Mouse (Mus musculus): ENCODE data around the gene Wnk4. TPM values are rescaled to one million over a fixed set of nuclear protein-coding genes. Genes with fewer than 3 reads are reported as not detected.
"Not testable (repeated sequence)": the region's sequence is repeated elsewhere in the genome, so short reads cannot be mapped to it uniquely, and the experiment has no call there.

Wnk4 gene
- polyA plus RNA-seq, 1 experiment from 2014 or later: 30.5 TPM

- no peak for ATAC-seq (ENCODE audit: low FRiP score, low TSS enrichment)
- H3K27ac ChIP-seq (ENCODE audit: low read length): no peak overlapping the region
- no peaks in the 10 kb centered on the region for H3K9me3 ChIP-seq (ENCODE audit: low read length)
- H3K4me3 ChIP-seq (ENCODE audit: low read length): no peak overlapping the region
- no peaks in the 10 kb centered on the region for H3K27me3 ChIP-seq (ENCODE audit: insufficient read depth, low read length)
- H3K4me1 ChIP-seq (ENCODE audit: insufficient read depth, low read length): peaks cover 6% of the 10 kb centered on the region
- no peak overlapping the region for H3K9ac ChIP-seq (replicated peaks; ENCODE audit: low read length)
- no peak overlapping the region for H3K4me2 ChIP-seq (replicated peaks; ENCODE audit: low read depth, low read length)
- H3K36me3 ChIP-seq (ENCODE audit: insufficient read depth, low read length): no peaks in the 10 kb centered on the region
- WGBS: 51% methylated on average over 3 of the region's 3 CpGs
These were observed 51.8 kb downstream of the Wnk4 start for GRCm38 (mm10) chr11:101312150-101312549.

- no peak for ATAC-seq (ENCODE audit: low FRiP score, low TSS enrichment)
- H3K4me1 ChIP-seq (ENCODE audit: insufficient read depth, low read length): peaks cover 16% of the 10 kb centered on the region
- H3K36me3 ChIP-seq (ENCODE audit: insufficient read depth, low read length): peaks cover 12% of the 10 kb centered on the region
- no peak overlapping the region for H3K4me2 ChIP-seq (replicated peaks; ENCODE audit: low read depth, low read length)
- no peak overlapping the region for H3K4me3 ChIP-seq (ENCODE audit: low read length)
- 97% methylated on average over 1 of the region's 1 CpGs for WGBS
- no peaks in the 10 kb centered on the region for H3K9me3 ChIP-seq (ENCODE audit: low read length)
- no peak overlapping the region for H3K9ac ChIP-seq (replicated peaks; ENCODE audit: low read length)
- H3K27ac ChIP-seq (ENCODE audit: low read length): no peak overlapping the region
- no peaks in the 10 kb centered on the region for H3K27me3 ChIP-seq (ENCODE audit: insufficient read depth, low read length)
These were observed 54.2 kb downstream of the Wnk4 start for GRCm38 (mm10) chr11:101314567-101314966.

- Histone ChIP-seq H3K9me3 (ENCODE audit: low read length) (no peaks in the 10 kb centered on the region), H3K4me3 (ENCODE audit: low read length) (peak overlapping the region; percentile 94), H3K9ac (replicated peaks; ENCODE audit: low read length) (peak overlapping the region; percentile 90), H3K36me3 (ENCODE audit: insufficient read depth, low read length) (peaks cover 18% of the 10 kb centered on the region), H3K27ac (ENCODE audit: low read length) (peak overlapping the region; percentile 78; the same call in 1 of the 2 replicates), H3K27me3 (ENCODE audit: insufficient read depth, low read length) (no peaks in the 10 kb centered on the region), H3K4me2 (replicated peaks; ENCODE audit: low read depth, low read length) (peak overlapping the region; percentile 94), H3K4me1 (ENCODE audit: insufficient read depth, low read length) (peaks cover 16% of the 10 kb centered on the region)
- ATAC-seq (ENCODE audit: low FRiP score, low TSS enrichment): no peak
- 85% methylated on average over 8 of the region's 8 CpGs for WGBS
These were observed 54.8 kb downstream of the Wnk4 start for GRCm38 (mm10) chr11:101315082-101315650.

GRCm38 (mm10) chr11:101315665-101316500 lies 55.5 kb downstream of the Wnk4 start, which contains the start of gene Psme3:
Psme3 (plus strand) TSS chr11:101316213.
- Histone ChIP-seq H3K27ac (ENCODE audit: low read length) (peak within 1 kb of the TSS; percentile 78), H3K4me3 (ENCODE audit: low read length) (peak within 1 kb of the TSS; percentile 94), H3K4me1 (ENCODE audit: insufficient read depth, low read length) (peaks cover 16% of the 10 kb centered on the region), H3K9me3 (ENCODE audit: low read length) (no peaks in the 10 kb centered on the region), H3K27me3 (ENCODE audit: insufficient read depth, low read length) (no peaks in the 10 kb centered on the region), H3K9ac (replicated peaks; ENCODE audit: low read length) (peak within 1 kb of the TSS; percentile 90), H3K36me3 (ENCODE audit: insufficient read depth, low read length) (peaks cover 25% of the 10 kb centered on the region), H3K4me2 (replicated peaks; ENCODE audit: low read depth, low read length) (peak within 1 kb of the TSS; percentile 94)
- WGBS: under 1% methylated on average over 62 of the region's 62 CpGs
- ATAC-seq (ENCODE audit: low FRiP score, low TSS enrichment): peak; percentile 91

- Histone ChIP-seq H3K4me3 (ENCODE audit: low read length) (peak overlapping the region; percentile 94), H3K9ac (replicated peaks; ENCODE audit: low read length) (peak overlapping the region; percentile 90), H3K27me3 (ENCODE audit: insufficient read depth, low read length) (no peaks in the 10 kb centered on the region), H3K4me2 (replicated peaks; ENCODE audit: low read depth, low read length) (peak overlapping the region; percentile 94), H3K4me1 (ENCODE audit: insufficient read depth, low read length) (peaks cover 16% of the 10 kb centered on the region), H3K9me3 (ENCODE audit: low read length) (no peaks in the 10 kb centered on the region), H3K36me3 (ENCODE audit: insufficient read depth, low read length) (peaks cover 31% of the 10 kb centered on the region), H3K27ac (ENCODE audit: low read length) (peak overlapping the region; percentile 78)
- under 1% methylated on average over 17 of the region's 17 CpGs for WGBS
- ATAC-seq (ENCODE audit: low FRiP score, low TSS enrichment): peak; percentile 76
These were observed 56.1 kb downstream of the Wnk4 start for GRCm38 (mm10) chr11:101316501-101316917.

GRCm38 (mm10) chr11:101323609-101324008 lies 63.2 kb downstream of the Wnk4 start:
- no peaks in the 10 kb centered on the region for H3K4me1 ChIP-seq (ENCODE audit: insufficient read depth, low read length)
- WGBS: 15% methylated on average over 4 of the region's 4 CpGs
- no peak overlapping the region for H3K4me2 ChIP-seq (replicated peaks; ENCODE audit: low read depth, low read length)
- H3K4me3 ChIP-seq (ENCODE audit: low read length): no peak overlapping the region
- no peaks in the 10 kb centered on the region for H3K27me3 ChIP-seq (ENCODE audit: insufficient read depth, low read length)
- H3K9me3 ChIP-seq (ENCODE audit: low read length): no peaks in the 10 kb centered on the region
- H3K9ac ChIP-seq (replicated peaks; ENCODE audit: low read length): no peak overlapping the region
- no peak overlapping the region for H3K27ac ChIP-seq (ENCODE audit: low read length)
- ATAC-seq (ENCODE audit: low FRiP score, low TSS enrichment): 0 out of 2 replicates have a peak, but pooled peaks have one; percentile 50
- peaks cover 53% of the 10 kb centered on the region for H3K36me3 ChIP-seq (ENCODE audit: insufficient read depth, low read length)

- Histone ChIP-seq H3K4me2 (replicated peaks; ENCODE audit: low read depth, low read length) (no peak within 1 kb of the TSS), H3K27me3 (ENCODE audit: insufficient read depth, low read length) (no peaks in the 10 kb centered on the region), H3K9ac (replicated peaks; ENCODE audit: low read length) (no peak within 1 kb of the TSS), H3K4me3 (ENCODE audit: low read length) (no peak within 1 kb of the TSS), H3K27ac (ENCODE audit: low read length) (no peak within 1 kb of the TSS), H3K9me3 (ENCODE audit: low read length) (no peaks in the 10 kb centered on the region), H3K4me1 (ENCODE audit: insufficient read depth, low read length) (no peaks in the 10 kb centered on the region), H3K36me3 (ENCODE audit: insufficient read depth, low read length) (peaks cover 43% of the 10 kb centered on the region)
- no peak for ATAC-seq (ENCODE audit: low FRiP score, low TSS enrichment)
- 84% methylated on average over 5 of the region's 5 CpGs for WGBS
These were observed 64.4 kb downstream of the Wnk4 start, which contains the start of gene Aoc2 for GRCm38 (mm10) chr11:101324763-101325162. Aoc2 (plus strand) TSS chr11:101325063.

- H3K4me2 ChIP-seq (replicated peaks; ENCODE audit: low read depth, low read length); ATAC-seq (ENCODE audit: low FRiP score, low TSS enrichment); H3K4me3 ChIP-seq (ENCODE audit: low read length); H3K9me3 ChIP-seq (ENCODE audit: low read length); H3K9ac ChIP-seq (replicated peaks; ENCODE audit: low read length); H3K4me1 ChIP-seq (ENCODE audit: insufficient read depth, low read length); H3K27ac ChIP-seq (ENCODE audit: low read length); H3K27me3 ChIP-seq (ENCODE audit: insufficient read depth, low read length): not testable (repeated sequence)
- WGBS: 93% methylated on average over 11 of the region's 11 CpGs
- peaks cover 38% of the 10 kb centered on the region for H3K36me3 ChIP-seq (ENCODE audit: insufficient read depth, low read length)
These were observed 64.8 kb downstream of the Wnk4 start for GRCm38 (mm10) chr11:101325201-101325600.

- H3K36me3 ChIP-seq (ENCODE audit: insufficient read depth, low read length): peaks cover 29% of the 10 kb centered on the region
- 90% methylated on average over 11 of the region's 11 CpGs for WGBS
These were observed 65.8 kb downstream of the Wnk4 start for GRCm38 (mm10) chr11:101326147-101326546.

More at GRCm38 (mm10) chr11:101326147-101326546, 65.8 kb downstream of the Wnk4 start:
- no peak for ATAC-seq (ENCODE audit: low FRiP score, low TSS enrichment)
- Histone ChIP-seq H3K4me2 (replicated peaks; ENCODE audit: low read depth, low read length) (no peak overlapping the region), H3K27ac (ENCODE audit: low read length) (no peak overlapping the region), H3K27me3 (ENCODE audit: insufficient read depth, low read length) (no peaks in the 10 kb centered on the region), H3K9ac (replicated peaks; ENCODE audit: low read length) (no peak overlapping the region), H3K9me3 (ENCODE audit: low read length) (no peaks in the 10 kb centered on the region), H3K4me3 (ENCODE audit: low read length) (no peak overlapping the region), H3K4me1 (ENCODE audit: insufficient read depth, low read length) (no peaks in the 10 kb centered on the region)

All from kidney, embryonic 16.5 days (tissue).